Mouse (Mus musculus): ENCODE measurements around the gene Adipoq.

- no peak for TF ChIP-seq CTCF (IDR thresholded peaks at IDR 0.05; ENCODE audit: low read depth)
- TF ChIP-seq EP300 (IDR thresholded peaks at IDR 0.05; ENCODE audit: low read depth) = no peak
These were observed 46.2 kb upstream of the Adipoq start for GRCm38 (mm10) chr16:23100099-23100575.

Measured in liver, embryonic 14.5 days (tissue).